Mouse (Mus musculus) brain, embryonic 14.5 days (tissue): Measurements from ENCODE around the gene Gpc6. TPM values are rescaled to one million over a fixed set of nuclear protein-coding genes. Genes with fewer than 3 reads are reported as not detected.
"Not testable (repeated sequence)": the region's sequence is repeated elsewhere in the genome, so short reads cannot be mapped to it uniquely, and the experiment has no call there.

Source experiments
- DNase-seq: peaks from one replicate; pipeline ENCODE4 v3.0.0-alpha.2; 2011; ENCODE audit warnings: low read depth
- CTCF ChIP-seq: fragments of 200-500 bp; IDR thresholded peaks from 2 replicates; pipeline ENCODE4 v1.5.1; 2012; ENCODE audit warnings: inconsistent platforms, mild to moderate bottlenecking, moderate library complexity, borderline replicate concordance; ENCODE audit not compliant: insufficient read depth, insufficient read length; ENCODE audit errors: extremely low read depth
- POLR2A ChIP-seq: fragments of 200-500 bp; IDR thresholded peaks from 2 replicates; pipeline ENCODE4 v1.6.1; 2012; ENCODE audit warnings: mild to moderate bottlenecking, inconsistent platforms, borderline replicate concordance; ENCODE audit not compliant: poor library complexity, insufficient read depth, insufficient read length, severe bottlenecking; ENCODE audit errors: extremely low read depth
- polyA plus RNA-seq: library from polyadenylated mRNA; depleted of rRNA; stranded (reverse); fragments of >200 nt; gene quantifications from 2 replicates; pipeline ENCODE4 v1.2.3, GENCODE M21; 2012

Gpc6 gene
- polyA plus RNA-seq, 1 experiment = 10.7 TPM

- TF ChIP-seq POLR2A = no peak
- TF ChIP-seq CTCF = no peak
- DNase-seq = no peak
Observed at GRCm38 (mm10) chr14:117409778-117410177, 484.7 kb downstream of the Gpc6 start.

- DNase-seq = no peak
- TF ChIP-seq CTCF = no peak
- TF ChIP-seq POLR2A = no peak
Observed at GRCm38 (mm10) chr14:117410511-117410910, 485.4 kb downstream of the Gpc6 start.

GRCm38 (mm10) chr14:117415045-117415444 is 489.9 kb downstream of the Gpc6 start:
- TF ChIP-seq CTCF (no peak), POLR2A (no peak)
- DNase-seq = no peak

GRCm38 (mm10) chr14:117419561-117420218 is 494.6 kb downstream of the Gpc6 start:
- no peak for DNase-seq
- TF ChIP-seq POLR2A (no peak), CTCF (no peak)

- no peak for TF ChIP-seq CTCF
- TF ChIP-seq POLR2A = no peak
Observed at GRCm38 (mm10) chr14:117421170-117421569, 496.1 kb downstream of the Gpc6 start.

GRCm38 (mm10) chr14:117426116-117426515 is 501.0 kb downstream of the Gpc6 start:
- DNase-seq = peak; percentile 68
- no peak for TF ChIP-seq CTCF
- TF ChIP-seq POLR2A = no peak

More at GRCm38 (mm10) chr14:117421170-117421569, 496.1 kb downstream of the Gpc6 start:
- DNase-seq = no peak

- DNase-seq = peak; percentile 40
- TF ChIP-seq POLR2A (no peak), CTCF (no peak)
Observed at GRCm38 (mm10) chr14:117427776-117428175, 502.7 kb downstream of the Gpc6 start.

- no peak for TF ChIP-seq POLR2A
- no peak for TF ChIP-seq CTCF
- no peak for DNase-seq
Observed at GRCm38 (mm10) chr14:117435739-117436138, 510.6 kb downstream of the Gpc6 start.

- not testable (repeated sequence) for DNase-seq
Observed at GRCm38 (mm10) chr14:117446675-117447231, 521.6 kb downstream of the Gpc6 start.

- TF ChIP-seq CTCF = no peak
- TF ChIP-seq POLR2A = no peak
- DNase-seq = peak; percentile 61
Observed at GRCm38 (mm10) chr14:117451391-117451991, 526.4 kb downstream of the Gpc6 start.

GRCm38 (mm10) chr14:117452150-117452549 is 527.0 kb downstream of the Gpc6 start:
- TF ChIP-seq CTCF (no peak), POLR2A (no peak)
- DNase-seq = peak; percentile 70

GRCm38 (mm10) chr14:117473378-117473777 is 548.3 kb downstream of the Gpc6 start:
- TF ChIP-seq POLR2A = no peak
- no peak for TF ChIP-seq CTCF
- DNase-seq = no peak
